Mouse (Mus musculus) layer of hippocampus, postnatal 25 days (tissue): Measurements from ENCODE around the gene Sat1. TPM values are rescaled to one million over a fixed set of nuclear protein-coding genes. Genes with fewer than 3 reads are reported as not detected.

Experiments used
- DNase-seq, 2 experiments: peaks; one replicate each; pipeline ENCODE4 v3.0.0; 2022; ENCODE audit warnings: mixed read lengths in 2 of 2, low spot score in 1 of 2; ENCODE audit errors: extremely low spot score in 1 of 2
- total RNA-seq, 2 experiments: library from RNA; stranded (reverse); gene quantifications; 2 replicates each; pipeline ENCODE4 v1.2.3; 2021

Gene Sat1
- total RNA-seq, 2 experiments from 2014 or later: 57.6 to 79.1 TPM

- no peak for DNase-seq
Measured at GRCm38 (mm10) chrX:155169886-155170285, 46.4 kb downstream of the Sat1 start.

GRCm38 (mm10) chrX:155167667-155168066 lies 48.6 kb downstream of the Sat1 start:
- DNase-seq: no peak

- DNase-seq: no peak
Measured at GRCm38 (mm10) chrX:155166313-155166712, 49.9 kb downstream of the Sat1 start.

GRCm38 (mm10) chrX:155163553-155163952 lies 52.7 kb downstream of the Sat1 start:
- no peak for DNase-seq

Other genes with a start within 250 kb of the Sat1 start
- gene Magea8, start 220.6 kb downstream of the Sat1 start, total RNA-seq: not detected
- gene Magea5, start 153.3 kb downstream of the Sat1 start, total RNA-seq: not detected
- gene Magea1, start 126.7 kb downstream of the Sat1 start, total RNA-seq: not detected
- gene Magea2, start 122.8 kb downstream of the Sat1 start, total RNA-seq: not detected
- not detected for gene Cldn34b2, start 88.0 kb downstream of the Sat1 start, total RNA-seq
- gene Acot9, start 46.0 kb upstream of the Sat1 start, total RNA-seq: 10 to 100 TPM; 19.2 to 20.0 TPM
- 10 to 100 TPM; 15.4 to 20.5 TPM for gene Prdx4, start 124.3 kb upstream of the Sat1 start, total RNA-seq